Mouse (Mus musculus) frontal cortex, adult 2 months (tissue): ENCODE measurements at regions not wholly inside any gene's neighbourhood (a gene's known extent, or its start where the extent isn't known, plus 50 kb on each side); places are given as distances from the start of the nearest gene placed in this dataset.

Source experiments
- DNase-seq, 2 experiments: peaks; one replicate each; pipeline ENCODE4 v3.0.0; 2022; ENCODE audit warnings: low spot score in 1 of 2; ENCODE audit errors: extremely low spot score in 1 of 2

- no peak for DNase-seq
Observed at GRCm38 (mm10) chr6:43775525-43775924, 109.4 kb upstream of the Tpk1 start.

- DNase-seq: peak in 1 of 2 experiments; percentile 1
Observed at GRCm38 (mm10) chr6:43774490-43774889, 108.4 kb upstream of the Tpk1 start.

- no peak for DNase-seq
Observed at GRCm38 (mm10) chr6:43773561-43773960, 107.5 kb upstream of the Tpk1 start.

GRCm38 (mm10) chr6:43765958-43766357 is 99.9 kb upstream of the Tpk1 start:
- no peak for DNase-seq
